Mouse (Mus musculus) inflammation-experienced regulatory T-cells, adult 6 months (primary cell): Measurements from ENCODE around the gene Ten1. TPM values are rescaled to one million over a fixed set of nuclear protein-coding genes. Genes with fewer than 3 reads are reported as not detected.
A peak's percentile ranks its signal among the peaks of the same experiment; 100 is the strongest.

Source experiments
- ATAC-seq: one replicate; pipeline ENCODE4 v1.8.0; 2017
- polyA plus RNA-seq, 3 experiments: library from polyadenylated mRNA; unstranded; fragments of 100-300 nt; shearing (Covaris generic); gene quantifications; one replicate each; pipeline ENCODE4 v1.2.1; 2017

Gene Ten1
- polyA plus RNA-seq, 3 experiments from 2014 or later = 49.0 to 66.5 (median 54.4) TPM

- ATAC-seq = no peak
Measured at GRCm38 (mm10) chr11:116197584-116197906, 1.1 kb upstream of the Ten1 start.

GRCm38 (mm10) chr11:116198132-116198531 lies 523 bp upstream of the Ten1 start:
- ATAC-seq = peak; percentile 6

GRCm38 (mm10) chr11:116201151-116201550 lies 2.5 kb downstream of the Ten1 start:
- ATAC-seq = no peak

GRCm38 (mm10) chr11:116203150-116203549 lies 4.5 kb downstream of the Ten1 start:
- no peak for ATAC-seq

- ATAC-seq = no peak
Measured at GRCm38 (mm10) chr11:116206678-116207077, 8.0 kb downstream of the Ten1 start.

- ATAC-seq = no peak
Measured at GRCm38 (mm10) chr11:116208660-116209059, 10.0 kb downstream of the Ten1 start.

GRCm38 (mm10) chr11:116209257-116209656 lies 10.6 kb downstream of the Ten1 start:
- ATAC-seq = no peak

- no peak for ATAC-seq
Measured at GRCm38 (mm10) chr11:116210696-116211095, 12.0 kb downstream of the Ten1 start.

- no peak for ATAC-seq
Measured at GRCm38 (mm10) chr11:116212847-116213246, 14.2 kb downstream of the Ten1 start.

- ATAC-seq = no peak
Measured at GRCm38 (mm10) chr11:116213877-116214510, 15.3 kb downstream of the Ten1 start.

- ATAC-seq = no peak
Measured at GRCm38 (mm10) chr11:116215181-116215580, 16.5 kb downstream of the Ten1 start.

GRCm38 (mm10) chr11:116215991-116216390 lies 17.3 kb downstream of the Ten1 start:
- no peak for ATAC-seq

GRCm38 (mm10) chr11:116216549-116216948 lies 17.9 kb downstream of the Ten1 start:
- ATAC-seq = no peak

- no peak for ATAC-seq
Measured at GRCm38 (mm10) chr11:116218263-116218662, 19.6 kb downstream of the Ten1 start.

GRCm38 (mm10) chr11:116218737-116219400 lies 20.2 kb downstream of the Ten1 start:
- no peak for ATAC-seq

GRCm38 (mm10) chr11:116219885-116220284 lies 21.2 kb downstream of the Ten1 start:
- no peak for ATAC-seq

GRCm38 (mm10) chr11:116221931-116222739 lies 23.5 kb downstream of the Ten1 start:
- no peak for ATAC-seq

GRCm38 (mm10) chr11:116222740-116223059 lies 24.0 kb downstream of the Ten1 start:
- ATAC-seq = no peak

GRCm38 (mm10) chr11:116226414-116226813 lies 27.8 kb downstream of the Ten1 start:
- no peak for ATAC-seq

GRCm38 (mm10) chr11:116228699-116229098 lies 30.0 kb downstream of the Ten1 start:
- ATAC-seq = no peak

GRCm38 (mm10) chr11:116232427-116232826 lies 33.8 kb downstream of the Ten1 start:
- no peak for ATAC-seq

GRCm38 (mm10) chr11:116234901-116235300 lies 36.2 kb downstream of the Ten1 start:
- ATAC-seq = no peak

- no peak for ATAC-seq
Measured at GRCm38 (mm10) chr11:116237742-116238395, 39.2 kb downstream of the Ten1 start, which contains the start of gene Evpl. Gene Evpl (minus strand): TSS chr11:116238077.
